Mouse (Mus musculus): ENCODE measurements around the gene Abcc8. TPM values are rescaled to one million over a fixed set of nuclear protein-coding genes. Genes with fewer than 3 reads are reported as not detected.
"Not testable (repeated sequence)": the region's sequence is repeated elsewhere in the genome, so short reads cannot be mapped to it uniquely, and the experiment has no call there.

Gene Abcc8
- 17.7 and 17.8 TPM in 2 replicates for polyA plus RNA-seq (2012; rRNA removed)

GRCm38 (mm10) chr7:46179431-46180275 lies at the start of gene Abcc8:
TSS of gene Abcc8 (minus strand) at chr7:46180033.
- DNase-seq (ENCODE audit: extremely low spot score in 1 of 2, low spot score in 1 of 2), result peak; percentile 15 to 68

DNA sequence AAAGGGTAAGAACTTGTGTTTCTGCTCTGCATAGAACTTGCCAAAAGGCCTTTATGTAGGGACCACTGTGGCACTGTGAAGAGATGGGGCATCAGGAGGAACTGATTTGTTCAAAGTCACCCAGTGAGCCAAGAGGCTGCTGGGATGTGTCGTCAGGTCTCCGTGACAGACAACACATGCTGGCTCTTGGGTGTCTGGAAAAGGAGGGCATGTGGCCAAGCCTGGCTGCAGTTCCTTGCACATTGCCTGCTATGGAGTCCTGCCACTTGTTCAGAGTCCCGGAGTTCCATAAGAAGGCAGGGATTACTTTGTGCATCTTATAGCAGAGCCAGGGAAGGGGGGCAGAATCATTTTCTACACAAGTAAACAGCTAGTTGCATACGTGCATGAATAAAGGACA lies 47.1 kb upstream of the Abcc8 start:
- DNase-seq (ENCODE audit: extremely low spot score in 1 of 2, low spot score in 1 of 2), result peak in 1 of 2 experiments; percentile 15

DNA sequence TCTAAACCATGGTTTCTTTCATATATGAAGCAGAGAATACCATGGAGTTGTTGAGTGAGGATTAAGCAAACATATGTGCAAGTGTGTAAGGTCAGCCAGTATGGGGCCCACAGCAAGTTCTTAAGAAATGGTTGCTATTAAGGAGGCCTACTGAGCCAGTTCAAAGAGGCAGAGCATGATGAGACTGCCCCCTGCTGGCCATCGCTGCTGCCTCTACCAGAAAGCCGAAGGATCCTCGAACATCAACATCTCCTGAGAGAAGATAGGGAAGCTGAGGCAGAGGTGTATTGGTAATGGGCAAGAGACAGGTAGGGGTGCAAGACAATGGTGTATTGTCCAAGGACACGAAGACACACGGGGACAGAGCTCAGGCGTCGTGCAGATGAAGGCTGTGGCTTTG lies 46.4 kb upstream of the Abcc8 start:
- DNase-seq (ENCODE audit: extremely low spot score in 1 of 2, low spot score in 1 of 2), result peak; percentile 16 to 81

DNA sequence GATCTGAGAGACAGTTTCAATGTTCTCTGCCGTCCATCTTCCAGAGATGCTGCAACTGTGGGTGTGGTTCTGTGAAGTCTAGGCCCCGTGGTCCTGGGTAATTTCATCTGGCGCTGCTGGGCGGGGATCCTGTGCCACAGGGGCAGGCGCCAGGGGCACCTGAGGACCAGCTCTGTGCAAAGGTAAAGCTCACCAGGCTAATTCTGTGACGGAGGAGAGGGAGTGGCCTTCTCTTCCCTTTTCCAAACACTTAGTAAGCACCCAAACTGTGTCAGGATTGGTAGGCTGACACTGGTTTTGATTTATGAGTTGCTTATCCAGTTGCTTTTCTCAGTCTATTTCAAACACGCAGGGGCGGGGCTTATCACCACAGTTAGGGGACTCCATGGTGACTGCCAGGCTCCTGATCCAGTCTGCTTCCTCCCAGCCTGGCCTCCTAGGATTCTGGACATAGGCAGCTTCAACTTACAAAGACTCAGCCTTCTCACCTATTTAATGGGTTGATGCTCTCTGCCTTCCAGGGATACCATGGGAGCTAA lies 40.8 kb upstream of the Abcc8 start:
- DNase-seq (ENCODE audit: extremely low spot score in 1 of 2, low spot score in 1 of 2), result no peak

DNA sequence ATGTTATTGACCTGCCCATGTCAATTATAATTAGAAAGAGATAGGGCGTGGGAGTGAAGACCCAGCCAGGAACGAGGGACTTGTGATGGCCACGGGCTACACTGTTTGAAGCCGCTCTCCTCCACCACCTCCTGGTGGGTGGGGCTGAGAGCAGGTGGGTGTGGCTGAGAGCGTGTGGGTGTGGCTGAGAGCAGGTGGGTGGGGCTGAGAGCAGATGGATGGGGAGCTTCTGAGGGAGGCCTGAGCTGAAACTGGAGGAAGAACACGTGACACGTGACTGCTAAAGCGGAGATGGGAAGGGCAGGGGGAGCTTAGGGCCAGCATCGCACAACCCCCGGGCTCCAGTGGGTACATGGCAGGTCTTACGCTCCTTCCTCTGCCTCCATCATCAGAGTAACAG lies 38.6 kb upstream of the Abcc8 start:
- no peak for DNase-seq (ENCODE audit: extremely low spot score in 1 of 2, low spot score in 1 of 2)

GRCm38 (mm10) chr7:46216481-46216880 lies 36.6 kb upstream of the Abcc8 start:
- DNase-seq (ENCODE audit: extremely low spot score in 1 of 2, low spot score in 1 of 2), result no peak

- no peak for DNase-seq (ENCODE audit: extremely low spot score in 1 of 2, low spot score in 1 of 2)
These were observed 30.4 kb upstream of the Abcc8 start for GRCm38 (mm10) chr7:46210276-46210675.

DNA sequence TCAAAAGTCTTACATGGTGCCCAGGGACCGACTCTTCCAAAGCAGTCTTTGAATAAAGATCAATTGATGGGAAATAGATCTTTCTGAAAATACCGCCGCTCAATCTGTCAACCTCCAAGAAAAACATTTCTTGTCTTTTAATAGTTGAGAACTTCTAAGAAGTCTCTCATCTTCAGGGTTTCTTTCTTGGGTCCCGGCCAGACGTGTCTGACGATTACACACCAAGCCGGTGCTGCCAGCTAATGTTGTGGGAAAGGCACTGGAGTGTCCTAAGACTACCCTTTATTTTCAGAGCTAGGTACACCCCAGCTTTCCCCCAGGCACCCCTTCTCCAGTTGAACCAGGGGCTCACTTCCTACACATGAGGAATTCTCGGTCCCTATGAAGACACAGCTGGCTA lies 28.3 kb upstream of the Abcc8 start:
- peak in 1 of 2 experiments; percentile 35 for DNase-seq (ENCODE audit: extremely low spot score in 1 of 2, low spot score in 1 of 2)

GRCm38 (mm10) chr7:46204775-46205174 lies 24.9 kb upstream of the Abcc8 start:
- DNase-seq (ENCODE audit: extremely low spot score in 1 of 2, low spot score in 1 of 2), result peak in 1 of 2 experiments; percentile 14

DNA sequence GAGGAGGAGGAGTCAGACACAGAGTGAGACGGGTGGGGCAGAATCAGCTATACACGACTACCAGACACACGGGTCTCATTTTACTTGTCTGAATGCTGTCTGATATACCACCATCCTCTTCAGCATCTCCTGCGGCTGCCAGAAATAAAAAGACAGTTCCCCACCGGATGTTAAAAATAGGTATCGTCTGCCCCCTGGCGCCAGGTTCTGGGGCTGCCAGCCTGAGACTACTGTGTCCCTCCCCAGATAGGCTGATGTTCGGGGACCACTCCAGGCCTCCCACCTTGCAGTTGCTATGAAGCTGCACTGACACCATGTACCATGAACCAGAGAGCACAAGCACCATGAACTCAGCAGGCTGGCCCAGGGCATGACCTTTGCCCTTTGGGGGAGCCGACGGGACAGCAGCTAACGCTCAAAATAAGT lies 24.2 kb upstream of the Abcc8 start:
- peak; percentile 13 to 76 for DNase-seq (ENCODE audit: extremely low spot score in 1 of 2, low spot score in 1 of 2)

DNA sequence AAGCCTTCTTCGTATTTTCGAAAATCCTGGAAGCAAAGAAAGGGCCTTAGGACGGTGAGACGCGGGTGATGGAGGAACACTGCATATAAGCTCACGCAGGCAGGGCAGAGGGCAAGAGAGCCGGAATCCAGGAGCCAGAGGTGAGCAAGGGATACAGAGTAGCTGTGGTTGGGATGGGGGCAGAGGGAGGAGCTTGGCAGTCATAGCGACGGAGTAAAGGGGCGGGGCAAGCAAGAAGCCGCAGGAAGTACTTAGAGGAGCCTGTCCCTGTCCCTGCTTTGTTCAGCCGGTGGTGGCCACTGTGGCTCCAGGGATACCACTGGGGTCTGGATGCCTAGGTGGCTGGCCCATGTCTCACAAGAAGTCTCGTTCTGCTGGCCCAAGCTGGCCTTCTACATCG lies 21.8 kb upstream of the Abcc8 start:
- no peak for DNase-seq (ENCODE audit: extremely low spot score in 1 of 2, low spot score in 1 of 2)

DNA sequence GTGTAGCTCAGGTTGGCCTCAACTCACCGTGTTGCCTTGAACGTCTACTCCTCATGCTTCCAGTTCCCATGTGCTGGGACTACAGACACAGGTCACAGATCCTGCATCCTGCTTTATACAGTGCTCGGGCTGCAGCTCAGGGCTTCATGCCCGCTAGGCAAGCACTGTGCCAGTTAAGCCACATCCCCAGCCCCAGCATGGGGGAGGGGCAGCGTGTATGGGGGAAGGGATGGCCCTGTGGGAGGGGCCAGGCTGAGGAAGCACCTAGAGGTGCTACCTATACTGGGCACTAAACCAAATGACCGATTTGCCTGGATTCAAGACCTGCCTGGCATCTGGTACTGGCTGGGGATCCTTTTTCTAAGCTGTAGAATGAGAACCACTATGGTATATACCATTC lies 20.2 kb upstream of the Abcc8 start:
- no peak for DNase-seq (ENCODE audit: extremely low spot score in 1 of 2, low spot score in 1 of 2)

DNA sequence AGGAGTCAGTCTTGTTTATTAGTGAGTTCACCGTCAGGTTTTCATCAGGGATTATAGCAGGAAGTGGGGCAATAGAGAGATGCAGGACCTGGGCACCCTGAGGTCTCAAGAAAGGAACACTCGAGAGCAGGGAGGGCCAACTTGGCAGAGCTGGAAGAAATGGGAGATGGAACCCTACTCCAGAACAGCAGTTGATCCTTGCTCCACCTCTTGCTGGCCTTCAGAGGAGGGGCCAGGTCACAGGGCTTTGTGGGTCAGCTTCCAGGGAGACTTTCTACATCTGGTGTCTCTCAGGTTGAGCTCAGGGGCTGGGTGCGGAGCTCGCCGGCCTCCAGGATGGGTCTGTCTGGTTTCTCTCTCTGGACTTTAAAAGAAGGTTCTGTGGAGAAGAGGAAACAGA lies 15.5 kb upstream of the Abcc8 start:
- no peak for DNase-seq (ENCODE audit: extremely low spot score in 1 of 2, low spot score in 1 of 2)

DNA sequence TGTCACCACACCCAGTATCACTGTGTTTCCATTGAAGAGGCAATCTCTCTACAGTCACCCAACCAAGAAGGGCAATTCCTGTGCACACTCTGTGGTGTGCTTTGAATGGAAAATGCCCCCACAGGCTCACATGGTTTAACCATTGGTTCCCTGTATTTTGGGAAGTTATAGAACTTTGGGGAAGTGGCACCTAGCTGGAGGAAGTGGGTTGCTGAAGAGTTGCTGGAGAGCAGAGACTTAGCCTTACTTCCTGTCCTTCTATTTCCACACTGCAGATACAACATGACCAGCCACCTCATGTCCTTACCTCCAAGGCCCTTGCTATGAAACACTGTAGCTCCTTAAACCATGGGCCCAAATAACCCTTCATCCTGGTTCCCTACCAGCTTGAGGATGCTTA lies 4.4 kb upstream of the Abcc8 start:
- DNase-seq (ENCODE audit: extremely low spot score in 1 of 2, low spot score in 1 of 2), result no peak

GRCm38 (mm10) chr7:46181590-46181989 lies 1.8 kb upstream of the Abcc8 start:
- peak; percentile 45 to 75 for DNase-seq (ENCODE audit: extremely low spot score in 1 of 2, low spot score in 1 of 2)

DNA sequence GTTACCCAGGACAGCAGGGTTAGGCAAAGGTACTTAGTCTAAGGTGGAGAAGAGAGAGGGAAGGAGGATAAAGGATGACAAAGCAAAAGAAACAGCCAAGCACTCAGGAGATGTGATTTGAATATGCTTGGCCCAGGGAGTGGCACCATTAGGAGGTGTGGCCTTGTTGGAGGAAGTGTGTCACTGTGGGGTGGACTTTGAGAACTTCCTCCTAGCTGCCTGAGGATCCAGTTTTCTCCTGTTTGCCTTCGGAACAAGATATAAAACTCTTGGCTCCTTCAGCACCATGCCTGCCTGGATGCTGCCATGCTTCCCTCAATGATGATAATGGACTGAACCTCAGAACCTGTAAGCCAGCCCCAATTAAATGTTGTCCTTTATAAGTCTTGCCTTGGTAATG lies 10.9 kb downstream of the Abcc8 start:
- DNase-seq (ENCODE audit: extremely low spot score in 1 of 2, low spot score in 1 of 2), result not testable (repeated sequence)

- no peak for DNase-seq (ENCODE audit: extremely low spot score in 1 of 2, low spot score in 1 of 2)
These were observed 11.4 kb downstream of the Abcc8 start for GRCm38 (mm10) chr7:46168402-46168801.

DNA sequence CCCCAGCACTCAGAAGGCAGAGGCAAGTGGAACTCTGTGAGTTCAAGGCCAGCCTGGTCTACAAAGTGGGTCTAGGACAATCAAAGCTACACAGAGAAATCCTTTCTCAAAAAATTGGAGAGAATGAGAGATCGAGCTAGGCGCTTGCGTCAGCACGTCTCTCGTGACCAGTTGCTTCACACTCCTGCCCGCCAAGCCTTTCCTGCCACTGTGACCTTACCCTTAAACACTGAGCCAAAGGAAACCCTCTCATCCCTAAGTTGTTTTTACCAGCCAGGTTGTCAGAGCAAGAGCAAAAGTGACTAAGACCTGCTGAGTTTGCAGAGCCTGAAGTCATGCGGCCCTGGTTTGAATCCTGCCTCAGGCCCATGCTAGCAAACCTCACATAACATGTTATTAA lies 11.9 kb downstream of the Abcc8 start:
- no peak for DNase-seq (ENCODE audit: extremely low spot score in 1 of 2, low spot score in 1 of 2)

DNA sequence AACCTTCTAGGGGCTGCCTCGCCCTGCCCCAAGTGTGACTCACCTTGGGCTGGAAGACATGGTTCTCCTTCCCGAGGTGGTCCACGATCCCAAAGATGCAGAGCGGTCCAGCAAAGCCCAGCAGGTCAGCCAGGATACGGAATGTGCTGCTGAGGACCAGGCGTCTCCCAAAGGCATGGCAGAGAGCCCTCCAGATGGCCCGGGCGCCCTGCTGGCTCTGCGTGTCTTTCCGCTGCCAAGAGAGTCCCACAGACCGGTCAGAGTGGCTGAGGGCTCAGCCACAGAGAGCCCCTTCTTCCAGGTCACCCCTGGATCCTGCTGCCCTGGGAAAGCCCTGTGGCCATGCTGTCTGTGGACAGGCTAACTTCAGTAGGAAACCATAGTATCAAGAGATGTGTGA lies 14.0 kb downstream of the Abcc8 start:
- DNase-seq (ENCODE audit: extremely low spot score in 1 of 2, low spot score in 1 of 2), result no peak

DNA sequence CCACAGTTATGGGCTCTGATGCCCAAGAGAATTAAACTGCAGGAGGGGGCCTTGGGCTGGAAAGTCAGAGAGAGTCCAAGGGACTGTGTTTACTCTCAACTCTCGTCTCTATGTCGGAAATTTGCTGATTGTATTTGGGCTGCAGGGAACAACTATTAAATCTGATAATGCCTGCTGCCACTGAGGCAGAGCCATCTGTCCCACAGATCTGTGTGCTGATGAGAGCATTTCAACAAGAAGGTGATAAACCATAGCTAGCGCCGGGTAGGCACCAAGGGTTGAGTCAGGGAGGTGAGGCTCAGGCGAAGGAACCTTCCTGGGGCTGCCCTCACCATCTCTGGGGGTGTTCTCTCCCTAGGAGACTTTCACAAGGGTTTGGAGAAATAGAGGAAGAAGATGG lies 17.1 kb downstream of the Abcc8 start:
- no peak for DNase-seq (ENCODE audit: extremely low spot score in 1 of 2, low spot score in 1 of 2)

GRCm38 (mm10) chr7:46162132-46162727 lies 17.6 kb downstream of the Abcc8 start:
- no peak for DNase-seq (ENCODE audit: extremely low spot score in 1 of 2, low spot score in 1 of 2)

GRCm38 (mm10) chr7:46161615-46162014 lies 18.2 kb downstream of the Abcc8 start:
- no peak for DNase-seq (ENCODE audit: extremely low spot score in 1 of 2, low spot score in 1 of 2)

Measured in frontal cortex, adult 2 months (tissue).